Mouse (Mus musculus): Measurements from ENCODE around the gene Gm44502.
"Not testable (repeated sequence)": the region's sequence is repeated elsewhere in the genome, so short reads cannot be mapped to it uniquely, and the experiment has no call there.

The Gm44502 gene

GRCm38 (mm10) chr15:89453865-89454478 is 24.5 kb upstream of the Gm44502 start, which contains the start of gene Mapk8ip2:
Gene Mapk8ip2, plus strand, starts transcription at chr15:89453913.
- DNase-seq (ENCODE audit: low spot score in 2 of 2), result no peak

DNA sequence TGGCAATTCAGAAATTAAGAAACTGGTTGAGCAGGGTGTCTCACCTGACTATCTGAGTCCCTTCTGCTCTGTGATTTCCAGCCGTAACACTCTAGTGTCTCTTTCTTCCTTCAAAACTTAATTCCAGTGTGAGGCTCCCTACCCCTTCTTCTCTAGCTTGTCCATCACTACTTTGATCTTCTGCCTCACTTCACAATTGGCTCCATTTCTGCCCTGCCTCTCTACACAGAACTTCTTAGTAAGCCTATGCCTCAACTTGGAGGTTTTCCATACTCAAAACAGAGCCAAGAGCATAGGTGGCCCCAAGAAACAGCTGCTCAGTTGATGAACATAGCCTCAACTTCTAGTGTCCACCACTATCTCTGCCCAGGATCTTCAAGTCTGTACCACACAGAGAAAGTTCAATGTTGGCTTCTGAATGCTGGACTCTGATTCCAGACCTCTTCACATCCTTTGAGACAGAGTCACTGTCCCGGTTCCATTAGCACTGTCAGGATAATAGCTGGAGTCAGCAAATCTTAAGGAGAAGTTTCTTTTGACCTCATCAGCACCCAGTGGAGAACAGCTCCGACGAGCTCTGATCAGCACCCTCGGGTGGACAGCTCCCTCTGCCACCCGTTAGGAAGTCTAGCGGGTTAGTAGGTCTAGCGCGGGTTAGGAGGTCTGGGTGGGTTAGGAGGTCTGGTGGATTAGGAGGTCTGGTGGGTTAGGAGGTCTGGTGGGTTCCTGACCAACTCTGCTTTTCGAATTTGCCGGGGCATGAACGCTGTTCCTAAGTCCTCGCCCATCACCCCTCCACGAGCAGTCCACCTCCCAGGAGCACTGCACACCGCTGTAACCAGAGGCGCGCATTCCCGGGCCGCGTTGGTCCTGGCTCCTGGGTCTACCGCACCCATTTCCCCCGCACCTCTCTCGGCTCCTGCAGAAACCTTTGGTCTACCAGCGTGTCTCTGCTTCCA is 23.7 kb upstream of the Gm44502 start:
- peak in 1 of 2 experiments; percentile 53 for DNase-seq (ENCODE audit: low spot score in 2 of 2)

- DNase-seq (ENCODE audit: low spot score in 2 of 2), result no peak
Measured at GRCm38 (mm10) chr15:89442486-89443070, 13.1 kb upstream of the Gm44502 start.

- DNase-seq (ENCODE audit: low spot score in 2 of 2), result no peak
Measured at GRCm38 (mm10) chr15:89435878-89436277, 6.4 kb upstream of the Gm44502 start.

GRCm38 (mm10) chr15:89434136-89434535 is 4.6 kb upstream of the Gm44502 start:
- no peak for DNase-seq (ENCODE audit: low spot score in 2 of 2)

GRCm38 (mm10) chr15:89432946-89433345 is 3.5 kb upstream of the Gm44502 start:
- no peak for DNase-seq (ENCODE audit: low spot score in 2 of 2)

- DNase-seq (ENCODE audit: low spot score in 2 of 2), result no peak
Measured at GRCm38 (mm10) chr15:89431806-89432205, 2.3 kb upstream of the Gm44502 start.

DNA sequence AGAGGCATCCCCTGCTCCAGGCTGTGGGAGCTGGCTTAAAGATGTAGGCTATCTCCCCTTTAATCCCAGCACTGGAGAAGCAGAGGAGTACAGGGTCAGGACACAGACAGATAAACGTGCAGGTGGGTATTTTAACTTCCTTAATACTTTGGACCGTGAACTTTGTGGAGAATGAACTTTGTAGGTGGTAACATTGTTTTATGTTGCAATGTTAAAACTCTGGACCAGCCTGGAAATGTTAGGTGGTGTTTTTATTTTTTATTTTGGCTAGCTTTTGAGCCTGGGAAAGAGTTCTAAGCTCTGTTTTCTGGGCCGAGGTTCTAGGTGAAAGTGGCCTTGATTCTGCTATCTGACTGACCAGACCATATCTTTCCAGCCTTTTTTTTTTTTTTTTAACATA is 1.8 kb upstream of the Gm44502 start:
- no peak for DNase-seq (ENCODE audit: low spot score in 2 of 2)

- not testable (repeated sequence) for DNase-seq (ENCODE audit: low spot score in 2 of 2)
Measured at GRCm38 (mm10) chr15:89430771-89431170, 1.3 kb upstream of the Gm44502 start.

DNA sequence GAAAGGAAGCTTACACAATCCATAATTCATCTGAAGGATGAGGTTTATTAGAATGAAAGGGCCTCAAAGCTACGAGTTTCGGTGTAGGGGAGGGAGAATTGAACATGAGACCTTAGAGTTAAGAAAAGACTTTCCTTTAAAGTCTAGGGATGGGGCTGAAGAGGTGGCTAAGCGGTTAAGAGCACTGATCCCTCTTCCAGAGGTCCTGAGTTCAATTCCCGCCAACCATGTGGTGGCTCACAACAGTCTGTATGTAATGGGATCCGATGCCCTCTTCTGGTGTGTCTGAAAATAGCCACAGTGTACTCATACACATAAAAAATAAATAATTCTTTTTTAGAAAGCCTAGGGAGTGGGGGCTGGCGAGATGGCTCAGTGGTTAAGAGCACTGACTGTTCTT is 845 bp upstream of the Gm44502 start:
- DNase-seq (ENCODE audit: low spot score in 2 of 2), result no peak

GRCm38 (mm10) chr15:89428821-89429351 is 610 bp downstream of the Gm44502 start:
- DNase-seq (ENCODE audit: low spot score in 2 of 2), result no peak

DNA sequence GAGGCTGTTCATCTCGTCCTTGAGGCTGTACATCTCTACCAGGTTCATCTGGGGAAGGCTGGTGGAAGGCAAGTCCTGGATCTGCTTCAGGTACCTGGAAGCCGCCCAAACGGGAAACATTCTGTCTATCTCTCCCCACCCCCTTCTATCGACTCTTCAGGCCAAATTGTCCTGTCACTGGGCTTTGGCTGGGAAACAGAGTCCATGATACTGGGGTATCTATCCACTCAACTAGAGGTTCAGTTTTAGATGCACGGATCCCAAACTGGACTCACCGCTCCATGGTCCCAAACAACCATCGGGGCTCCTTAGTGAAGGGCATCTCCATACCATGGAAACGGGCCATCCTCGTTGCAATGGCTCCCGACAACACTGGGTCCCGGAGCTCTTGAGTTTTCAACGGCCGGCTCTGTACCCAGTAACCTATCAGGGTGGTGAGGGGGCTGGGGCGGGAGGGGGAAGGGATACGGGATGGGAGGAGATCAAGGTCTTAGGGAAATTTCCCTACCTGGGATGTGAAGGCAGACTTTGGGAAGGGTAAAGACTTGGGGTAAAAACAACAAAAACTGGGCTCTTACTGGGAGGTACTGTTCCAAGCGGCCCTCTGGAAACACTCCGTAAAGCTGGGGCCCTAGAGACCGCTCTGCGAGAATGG is 1.2 kb downstream of the Gm44502 start:
- DNase-seq (ENCODE audit: low spot score in 2 of 2), result no peak

DNA sequence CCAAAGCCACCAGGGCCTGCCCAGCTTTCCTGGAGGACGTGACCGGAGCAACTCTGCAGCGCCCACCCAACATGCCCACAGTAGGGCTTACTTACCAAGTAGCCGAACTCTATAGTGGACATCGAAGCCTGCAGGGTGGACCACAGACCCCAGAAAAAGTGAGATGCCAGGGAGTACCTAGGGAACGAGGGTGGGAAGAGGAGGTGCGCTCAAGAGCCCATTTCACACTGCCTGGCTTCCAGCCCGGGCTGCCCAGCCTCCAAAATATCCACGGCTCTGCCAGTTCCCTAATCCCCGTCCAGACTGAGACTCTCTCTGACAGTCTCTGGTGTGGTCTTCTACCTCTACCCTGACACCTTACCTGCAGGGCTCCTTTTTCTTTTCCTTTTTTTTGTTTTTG is 2.8 kb downstream of the Gm44502 start:
- DNase-seq (ENCODE audit: low spot score in 2 of 2), result no peak

DNA sequence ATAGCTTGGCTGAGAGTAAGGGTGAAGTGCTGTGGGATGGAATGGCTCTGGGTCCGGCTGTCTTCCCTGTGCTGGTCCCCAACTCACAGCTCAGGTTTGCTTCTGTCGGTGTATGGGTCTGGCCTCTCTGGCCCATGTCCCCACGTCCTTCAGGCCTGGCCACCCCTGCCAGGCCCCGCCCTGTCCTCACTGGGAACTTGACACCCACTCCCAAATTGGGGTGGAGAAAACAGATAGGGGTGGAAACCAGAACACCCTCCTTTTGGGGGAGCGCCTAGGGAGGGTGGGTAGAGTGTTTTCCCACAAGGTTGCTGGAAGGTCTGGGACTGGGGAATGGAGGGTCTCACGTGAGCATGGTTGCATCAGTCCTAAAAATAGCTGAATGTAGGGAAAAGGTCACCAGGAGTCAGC is 3.8 kb downstream of the Gm44502 start, which contains the start of gene Cpt1b:
Gene Cpt1b (minus strand): TSS at position 153 of the 411 bp plus-strand sequence.
- DNase-seq (ENCODE audit: low spot score in 2 of 2), result no peak

DNA sequence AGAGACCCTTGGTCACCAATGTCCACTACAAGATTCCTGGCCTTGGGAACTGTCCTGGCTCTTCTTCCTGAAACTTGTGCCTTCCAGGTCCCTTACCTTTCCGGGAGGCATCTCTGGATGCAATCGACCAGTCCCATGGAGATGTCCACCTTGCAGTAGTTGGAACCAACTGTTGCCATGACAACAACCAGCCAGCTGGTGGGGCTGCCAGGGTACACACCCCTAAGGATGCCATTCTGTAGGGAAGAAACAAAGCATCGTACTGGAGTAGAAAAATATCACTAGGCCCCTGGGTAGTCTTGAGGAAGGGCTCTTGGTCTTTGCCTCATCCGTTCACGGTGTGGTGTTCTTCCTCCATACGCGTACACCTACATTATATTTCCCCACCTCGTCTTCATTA is 4.9 kb downstream of the Gm44502 start:
- DNase-seq (ENCODE audit: low spot score in 2 of 2), result no peak

DNA sequence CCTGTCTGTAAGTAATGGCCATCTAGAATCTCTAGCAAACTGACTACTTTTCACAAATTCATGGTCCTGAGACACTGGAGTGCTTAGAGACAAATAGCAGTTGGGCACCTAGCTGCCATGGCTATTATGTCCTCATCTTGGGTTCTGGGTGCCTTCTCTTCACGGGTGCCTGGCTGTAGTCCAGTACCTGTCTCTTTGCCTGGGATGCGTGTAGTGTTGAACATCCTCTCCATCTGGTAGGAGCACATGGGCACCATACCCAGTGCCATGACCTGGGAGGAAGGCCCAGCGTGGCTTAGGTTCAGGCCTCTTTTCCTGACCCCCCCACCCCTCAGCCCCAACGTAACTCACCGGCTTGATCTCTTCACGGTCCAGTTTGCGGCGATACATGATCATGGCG is 7.6 kb downstream of the Gm44502 start:
- DNase-seq (ENCODE audit: low spot score in 2 of 2), result no peak

DNA sequence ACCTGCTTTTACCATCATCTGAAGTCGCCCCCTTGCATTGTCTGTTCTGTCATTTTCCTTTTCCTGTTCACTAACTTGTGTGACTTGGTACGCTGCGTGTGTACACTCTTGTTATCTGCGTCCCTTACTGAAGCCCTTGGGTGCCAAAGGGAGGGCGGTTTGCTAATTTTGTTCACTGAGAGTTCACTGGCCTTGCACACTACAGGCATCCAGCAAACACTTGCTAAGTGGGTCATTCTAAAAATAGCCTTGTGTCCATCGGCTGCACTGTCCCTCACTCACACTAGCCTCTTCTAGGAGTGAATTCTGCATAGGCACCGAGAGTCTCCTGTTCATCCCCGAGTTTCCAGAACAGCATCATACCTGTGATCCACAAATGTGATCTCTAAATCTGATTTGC is 14.2 kb downstream of the Gm44502 start:
- no peak for DNase-seq (ENCODE audit: low spot score in 2 of 2)

DNA sequence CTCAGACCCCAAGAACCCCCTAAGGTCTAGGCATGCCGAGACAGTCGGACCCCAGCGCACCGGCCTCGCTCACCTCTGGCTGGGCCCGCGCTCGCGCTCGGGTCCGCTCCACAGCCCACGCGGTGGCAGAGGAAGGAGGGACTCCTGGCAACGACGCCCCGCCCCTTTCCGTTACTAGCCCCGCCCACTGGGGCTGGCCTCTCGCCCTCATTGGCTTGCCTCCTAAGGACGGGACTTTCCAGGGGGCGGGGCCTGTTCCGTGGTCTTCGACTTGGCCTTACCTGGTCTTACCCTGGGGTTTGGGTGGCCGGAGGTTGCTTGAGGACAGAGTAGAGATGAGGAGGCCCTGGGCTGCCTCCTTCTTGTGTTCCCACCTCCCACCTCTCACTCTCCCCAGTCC is 19.4 kb downstream of the Gm44502 start, which contains the start of gene Syce3:
Gene Syce3 (minus strand): TSS at position 386 of the 400 bp plus-strand sequence.
- no peak for DNase-seq (ENCODE audit: low spot score in 2 of 2)

- no peak for DNase-seq (ENCODE audit: low spot score in 2 of 2)
Measured at GRCm38 (mm10) chr15:89406691-89407090, 22.8 kb downstream of the Gm44502 start.

GRCm38 (mm10) chr15:89404831-89405623 is 24.5 kb downstream of the Gm44502 start:
- no peak for DNase-seq (ENCODE audit: low spot score in 2 of 2)

DNA sequence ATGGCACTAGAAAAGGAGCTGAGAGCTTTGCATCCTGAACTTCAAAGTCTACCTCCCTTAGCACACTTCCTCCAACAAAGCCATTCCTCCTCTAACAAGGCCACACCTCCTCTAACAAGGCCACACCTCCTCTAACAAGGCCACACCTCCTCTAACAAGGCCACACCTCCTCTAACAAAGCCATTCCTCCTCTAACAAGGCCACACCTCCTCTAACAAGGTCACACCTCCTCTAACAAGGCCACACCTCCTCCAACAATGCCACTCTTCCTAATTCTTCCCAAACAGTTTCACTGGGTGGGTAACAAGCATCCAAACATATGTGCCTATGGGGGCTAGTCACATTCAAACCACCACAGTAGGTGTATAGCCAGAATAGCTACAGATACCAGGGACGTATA is 27.0 kb downstream of the Gm44502 start:
- no peak for DNase-seq (ENCODE audit: low spot score in 2 of 2)
